Mouse (Mus musculus): ENCODE measurements around the gene Rab22a.

DNA sequence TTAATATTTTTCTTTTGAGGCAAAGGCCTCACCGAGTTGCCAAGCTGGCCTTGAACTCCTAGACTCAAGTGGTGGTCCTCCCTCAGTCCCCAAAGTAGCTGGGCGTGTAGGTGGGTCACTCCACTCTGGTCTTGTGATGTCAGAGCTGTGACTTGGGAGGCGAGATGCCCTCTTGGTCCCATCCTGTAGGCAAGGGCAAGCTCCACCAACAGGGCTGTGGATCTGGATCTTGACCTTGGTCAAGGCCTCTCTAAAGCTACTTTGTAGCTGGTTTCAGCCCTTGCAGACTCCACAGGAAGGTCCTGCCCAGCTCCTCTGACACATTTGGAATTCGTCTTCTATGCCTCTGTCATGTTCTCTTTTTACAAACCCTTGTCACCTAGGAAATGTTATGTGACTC lies 66.3 kb downstream of the Rab22a start:
- TF ChIP-seq CTCF (IDR thresholded peaks at IDR 0.05; ENCODE audit: low read depth) = no peak
- no peak for TF ChIP-seq EP300 (optimal IDR thresholded peaks at IDR 0.05)

Measured in stomach, postnatal 0 days (tissue).